18 mouse cellular contexts compared by ENCODE assay signal in the genomic region with DNA sequence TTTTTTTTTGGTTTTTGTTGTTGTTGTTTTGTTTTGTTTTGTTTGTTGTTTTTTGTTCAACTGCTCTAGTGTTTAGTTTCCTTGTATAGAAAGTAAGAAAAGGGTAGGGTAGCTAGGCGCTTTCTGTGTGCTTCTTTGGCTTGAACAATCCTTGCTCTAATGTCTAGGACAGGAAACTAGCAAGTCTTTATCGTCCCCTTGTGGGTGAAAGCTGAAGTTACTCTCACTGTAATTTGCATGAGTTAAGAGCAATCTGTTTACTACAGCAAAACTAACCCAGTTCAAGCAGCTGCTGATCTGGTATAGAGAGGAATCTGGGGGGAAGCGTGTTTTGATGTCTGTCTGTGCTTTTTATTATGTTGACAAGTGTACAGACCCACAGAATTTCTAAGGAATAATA. TPM values are rescaled to one million over a fixed set of nuclear protein-coding genes. Genes with fewer than 3 reads are reported as not detected.
DNase-seq lines count a peak whose midpoint lies in the region; ATAC-seq and TF ChIP-seq lines count a peak whose summit lies in the region.
"Had no signal": no experiment of that assay in that cellular context is flagged by ENCODE, and none has a peak within 500 bp of the region (broad histone marks: within the 10 kb centered on the region; RNA-seq: fewer than 3 reads in every experiment).

No protein-coding gene starts in this region.

- intact Hi-C loops in gastrocnemius, adult 2 months (cut with DNase I), result no loop called here

- peak; percentile 19; the same call in 1 of the 2 replicates for TF ChIP-seq CTCF in gastrocnemius, adult 2 months (IDR thresholded peaks at IDR 0.05)
- peak; percentile 62 for TF ChIP-seq CTCF in midbrain, postnatal 0 days (IDR thresholded peaks at IDR 0.05)
- TF ChIP-seq CTCF in stomach, postnatal 0 days (IDR thresholded peaks at IDR 0.05; ENCODE audit: low read depth), result peak; percentile 66

- H3K27ac ChIP-seq in gastrocnemius, adult 2 months, result no peak overlapping the region
- H3K27ac ChIP-seq in midbrain, postnatal 0 days (ENCODE audit: low read depth, low read length), result no peak overlapping the region
- no peak overlapping the region for H3K27ac ChIP-seq in midbrain, embryonic 13.5 days
- H3K27ac ChIP-seq in stomach, postnatal 0 days (replicated peaks), result no peak overlapping the region
- H3K27ac ChIP-seq: hindbrain, embryonic 15.5 days; limb, embryonic 10.5 days had no signal

- H3K36me3 ChIP-seq in midbrain, postnatal 0 days (ENCODE audit: insufficient read depth, low read length), result no peaks in the 10 kb centered on the region
- H3K36me3 ChIP-seq in midbrain, embryonic 13.5 days, result no peaks in the 10 kb centered on the region
- H3K36me3 ChIP-seq in stomach, postnatal 0 days (ENCODE audit: control insufficient read depth, insufficient read depth, low read length), result no peaks in the 10 kb centered on the region
- H3K36me3 ChIP-seq: G1E; hindbrain, embryonic 15.5 days; limb, embryonic 10.5 days had no signal

- no peaks in the 10 kb centered on the region for H3K4me1 ChIP-seq in midbrain, postnatal 0 days (ENCODE audit: insufficient read depth, low read length)
- no peaks in the 10 kb centered on the region for H3K4me1 ChIP-seq in midbrain, embryonic 13.5 days (replicated peaks)
- no peaks in the 10 kb centered on the region for H3K4me1 ChIP-seq in stomach, postnatal 0 days (replicated peaks; ENCODE audit: control insufficient read depth, insufficient read depth)
- H3K4me1 ChIP-seq: hindbrain, embryonic 15.5 days; limb, embryonic 10.5 days had no signal

- no peak for TF ChIP-seq EP300 in stomach, postnatal 0 days (optimal IDR thresholded peaks at IDR 0.05)

- WGBS in midbrain, postnatal 0 days, result 31% methylated on average over 3 of the region's 3 CpGs
- 38% methylated on average over 3 of the region's 3 CpGs for WGBS in midbrain, embryonic 13.5 days
- 31% methylated on average over 3 of the region's 3 CpGs for WGBS in stomach, postnatal 0 days

- no peak for DNase-seq in gastrocnemius, adult 2 months
- no peak for DNase-seq in gastrocnemius, postnatal 25 days
- peak; percentile 12 for DNase-seq in midbrain, postnatal 0 days (ENCODE audit: low spot score)
- DNase-seq in ZHBTc4 (ENCODE audit: low read depth, low spot score), result peak; percentile 53
- no peak for DNase-seq in stomach, postnatal 0 days (ENCODE audit: low spot score)
- DNase-seq in right cerebral cortex, postnatal 10 days (ENCODE audit: low spot score in 2 of 2), result no peak
- no peak for DNase-seq in adrenal gland, adult 8-10 months
- DNase-seq: adrenal gland, postnatal 36 days; cerebellum, adult 9-11 months; kidney, postnatal 4 days; lung, adult 18-20 months; right cerebral cortex, postnatal 4 days had no signal

- H3K4me3 ChIP-seq in gastrocnemius, adult 2 months, result no peak overlapping the region
- no peak overlapping the region for H3K4me3 ChIP-seq in midbrain, postnatal 0 days (ENCODE audit: low read depth, low read length)
- no peak overlapping the region for H3K4me3 ChIP-seq in midbrain, embryonic 13.5 days (replicated peaks)
- H3K4me3 ChIP-seq in stomach, postnatal 0 days (ENCODE audit: low read depth, low read length), result no peak overlapping the region
- H3K4me3 ChIP-seq: hindbrain, embryonic 15.5 days; limb, embryonic 10.5 days had no signal

- no peak for ATAC-seq in midbrain, postnatal 0 days (ENCODE audit: low FRiP score)
- ATAC-seq in midbrain, embryonic 13.5 days, result no peak
- ATAC-seq in stomach, postnatal 0 days (ENCODE audit: low FRiP score, low TSS enrichment), result no peak

- H3K4me2 ChIP-seq in midbrain, postnatal 0 days (ENCODE audit: low read depth, low read length, poor library complexity, severe bottlenecking), result no peak overlapping the region
- H3K4me2 ChIP-seq in midbrain, embryonic 13.5 days (replicated peaks), result no peak overlapping the region
- H3K4me2 ChIP-seq in stomach, postnatal 0 days (replicated peaks; ENCODE audit: low read depth), result no peak overlapping the region
- H3K4me2 ChIP-seq: hindbrain, embryonic 15.5 days; midbrain, embryonic 11.5 days had no signal

- no peaks in the 10 kb centered on the region; the same call in 1 of the 2 replicates for H3K27me3 ChIP-seq in midbrain, postnatal 0 days (ENCODE audit: insufficient read depth, low read length)
- peaks cover 2% of the 10 kb centered on the region; the same call in 1 of the 2 replicates for H3K27me3 ChIP-seq in midbrain, embryonic 13.5 days
- H3K27me3 ChIP-seq in stomach, postnatal 0 days (ENCODE audit: control insufficient read depth, insufficient read depth, low read length), result no peaks in the 10 kb centered on the region
- H3K27me3 ChIP-seq: hindbrain, embryonic 15.5 days had no signal

- H3K9me3 ChIP-seq in midbrain, postnatal 0 days (ENCODE audit: low read length), result no peaks in the 10 kb centered on the region
- H3K9me3 ChIP-seq in midbrain, embryonic 13.5 days, result no peaks in the 10 kb centered on the region
- no peaks in the 10 kb centered on the region for H3K9me3 ChIP-seq in stomach, postnatal 0 days (ENCODE audit: control insufficient read depth, low read length)
- H3K9me3 ChIP-seq: G1E; hindbrain, embryonic 15.5 days; limb, embryonic 10.5 days had no signal

- no peak overlapping the region for H3K9ac ChIP-seq in midbrain, postnatal 0 days (replicated peaks; ENCODE audit: low read length, poor library complexity, severe bottlenecking)
- H3K9ac ChIP-seq in midbrain, embryonic 13.5 days (replicated peaks), result no peak overlapping the region
- no peak overlapping the region for H3K9ac ChIP-seq in stomach, postnatal 0 days (ENCODE audit: low read length)
- H3K9ac ChIP-seq: hindbrain, embryonic 15.5 days had no signal

RNA-seq across cellular contexts. Expression of a gene that starts 18.3 kb away (rescaled TPM):
- total RNA-seq in gastrocnemius, adult 2 months (2021), result under 1 TPM in 1 of 2 experiments, not detected in 1; 0.05 TPM
- total RNA-seq in gastrocnemius, postnatal 25 days (2021), result under 1 TPM in 1 of 2 experiments, not detected in 1; 0.13 TPM
- 31.7 and 31.8 TPM in 2 replicates for total RNA-seq in midbrain, postnatal 0 days (2014; rRNA removed)
- polyA plus RNA-seq in midbrain, postnatal 0 days (2015; fragmentation: Nextera tagmentation; extraction: Ambion mirVana), result 17.1 and 22.3 TPM in 2 replicates
- polyA plus RNA-seq in midbrain, embryonic 13.5 days (2015; fragmentation: Nextera tagmentation; extraction: Ambion mirVana), result 14.7 and 16.8 TPM in 2 replicates
- 0.29 and 0.30 TPM in 2 replicates for polyA plus RNA-seq in stomach, postnatal 0 days (2015; fragmentation: Nextera tagmentation; extraction: Ambion mirVana)
- 1 to 10 TPM in 1 of 4 experiments, under 1 TPM in 3; 0.49 to 1.1 (median 0.69) TPM for total RNA-seq in adrenal gland, adult 8-10 months (2022)
- total RNA-seq: G1E; gastrocnemius, adult 8-10 months had no signal
- polyA plus RNA-seq: G1E had no signal

RNA-seq across cellular contexts. Expression of a gene that starts 27.8 kb away (rescaled TPM):
- 1 to 10 TPM; 2.3 to 3.1 TPM for total RNA-seq in gastrocnemius, adult 2 months (2021)
- 1 to 10 TPM; 4.5 to 4.7 TPM for total RNA-seq in gastrocnemius, postnatal 25 days (2021)
- total RNA-seq in midbrain, postnatal 0 days (2014; rRNA removed), result 17.7 and 23.3 TPM in 2 replicates
- 10.2 and 13.5 TPM in 2 replicates for polyA plus RNA-seq in midbrain, postnatal 0 days (2015; fragmentation: Nextera tagmentation; extraction: Ambion mirVana)
- 8.7 and 10.7 TPM in 2 replicates for polyA plus RNA-seq in midbrain, embryonic 13.5 days (2015; fragmentation: Nextera tagmentation; extraction: Ambion mirVana)
- 4.5 TPM in 2 replicates for polyA plus RNA-seq in stomach, postnatal 0 days (2015; fragmentation: Nextera tagmentation; extraction: Ambion mirVana)
- total RNA-seq in adrenal gland, adult 8-10 months (2022), result 1 to 10 TPM; 5.4 to 8.0 (median 6.9) TPM

Comparison
In these comparisons a context has a peak if more than half of its experiments do, and no peak if none do; other contexts are left out.
1. DNase-seq: peak in midbrain, postnatal 0 days (single experiment) and ZHBTc4 (single experiment); none in gastrocnemius, adult 2 months (single experiment), gastrocnemius, postnatal 25 days (single experiment), stomach, postnatal 0 days (single experiment), right cerebral cortex, postnatal 10 days (0 of 2) and adrenal gland, adult 8-10 months (single experiment).
2. RNA of a gene that starts 18.3 kb away (total RNA-seq): 31.7 to 31.8 TPM in midbrain, postnatal 0 days; 0.49 to 1.1 TPM in adrenal gland, adult 8-10 months, 0.13 TPM in gastrocnemius, postnatal 25 days and 0.05 TPM in gastrocnemius, adult 2 months; every median in the first group is over 10 times any median in the second.
3. Peak in every context shown above with its lines, with median percentiles within 50 percentile points of each other: CTCF ChIP-seq.